Mouse (Mus musculus) kidney, postnatal 36 days (tissue): ENCODE results near the gene Gm13084.
"Not testable (repeated sequence)": the region's sequence is repeated elsewhere in the genome, so short reads cannot be mapped to it uniquely, and the experiment has no call there.

ENCODE experiments used
- DNase-seq, 2 experiments: peaks; one replicate each; pipeline ENCODE4 v3.0.0; 2021 to 2022; ENCODE audit warnings: mixed read lengths in 2 of 2

Gm13084 gene

GRCm38 (mm10) chr4:143815993-143816392 lies at the start of gene Gm13084:
Gm13084 (minus strand) TSS chr4:143816093.
- DNase-seq: no peak

- DNase-seq: not testable (repeated sequence)
Measured at GRCm38 (mm10) chr4:143846197-143846596, 30.3 kb upstream of the Gm13084 start, which contains the start of gene Gm13103. Gm13103 (plus strand) TSS chr4:143846497.

- DNase-seq: not testable (repeated sequence)
Measured at GRCm38 (mm10) chr4:143789052-143789451, 26.8 kb downstream of the Gm13084 start, which contains the start of gene Gm13023. Gm13023 (plus strand) TSS chr4:143789352.
